Comparison of ENCODE assay signal across 8 mouse cellular contexts in the genomic region with DNA sequence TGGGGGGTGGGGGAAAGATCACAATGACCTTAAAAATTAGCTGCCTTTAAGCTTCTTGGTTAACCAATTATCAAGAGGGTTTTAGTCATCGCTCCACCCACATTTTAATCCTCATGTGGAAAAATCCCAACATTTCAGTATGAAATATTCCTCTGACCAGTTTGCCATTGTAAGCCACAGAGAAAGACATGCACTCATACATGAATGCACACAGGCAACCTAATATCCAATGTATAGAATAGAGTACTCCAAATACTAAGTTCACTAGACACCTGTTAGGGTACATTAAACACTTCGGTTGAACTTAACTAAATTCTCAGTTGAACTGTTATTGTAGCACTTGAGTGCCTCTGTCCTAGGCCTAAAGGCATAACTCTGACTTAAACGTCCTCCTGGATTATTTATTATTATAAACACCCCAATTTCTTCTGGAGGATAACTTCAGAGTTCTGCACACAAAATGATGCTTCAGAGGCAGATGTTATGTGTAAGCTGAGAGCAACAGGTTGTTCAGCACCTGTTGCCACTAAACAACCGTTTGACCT. TPM values are rescaled to one million over a fixed set of nuclear protein-coding genes. Genes with fewer than 3 reads are reported as not detected.
A peak's percentile ranks its signal among the peaks of the same experiment; 100 is the strongest.
DNase-seq lines count a peak whose midpoint lies in the region; ATAC-seq and TF ChIP-seq lines count a peak whose summit lies in the region.

No protein-coding gene starts in this region.

- H3K79me2 ChIP-seq in CH12.LX (replicated peaks; ENCODE audit: control insufficient read depth, extremely low read depth, insufficient read depth, poor library complexity, severe bottlenecking): peaks cover 58% of the 10 kb centered on the region

- peak overlapping the region; percentile 88 for H3K4me3 ChIP-seq in heart, embryonic 12.5 days
- peak overlapping the region; percentile 68 to 77 (median 72) for H3K4me3 ChIP-seq in CH12.LX (replicated peaks in 1 of 3; ENCODE audit: low read depth in 2 of 3, low read length in 2 of 3, poor library complexity in 1 of 3)
- peak overlapping the region; percentile 85; the same call in 1 of the 2 replicates for H3K4me3 ChIP-seq in hindbrain, embryonic 11.5 days (ENCODE audit: low read depth, low read length)
- peak overlapping the region; percentile 85 for H3K4me3 ChIP-seq in liver, postnatal 0 days (ENCODE audit: low read depth, low read length)

- no peak for DNase-seq in heart, postnatal 4 days
- DNase-seq in CH12.LX (ENCODE audit: extremely low read depth): no peak
- DNase-seq in hindbrain, embryonic 11.5 days (ENCODE audit: low spot score): no peak
- DNase-seq in liver, postnatal 0 days: no peak
- DNase-seq in frontal cortex, postnatal 10 days (ENCODE audit: low spot score in 2 of 2): no peak
- no peak for DNase-seq in layer of hippocampus, adult 9-10 months (ENCODE audit: low spot score)
- DNase-seq in adrenal gland, postnatal 25 days: no peak

- no peak for ATAC-seq in heart, embryonic 12.5 days (ENCODE audit: insufficient number of reproducible peaks, low FRiP score)
- ATAC-seq in hindbrain, embryonic 11.5 days (ENCODE audit: low FRiP score): no peak
- no peak for ATAC-seq in liver, postnatal 0 days

- TF ChIP-seq EP300 in CH12.LX (IDR thresholded peaks at IDR 0.05; ENCODE audit: low read length): no peak
- TF ChIP-seq EP300 in liver, postnatal 0 days (IDR thresholded peaks at IDR 0.05; ENCODE audit: low read depth): no peak

- TF ChIP-seq RAD21 in CH12.LX (IDR thresholded peaks at IDR 0.05; ENCODE audit: low read depth, low read length): no peak

- H3K4me1 ChIP-seq in heart, embryonic 12.5 days (replicated peaks): peaks cover 63% of the 10 kb centered on the region
- peaks cover 25 to 64% of the 10 kb centered on the region in 2 experiments for H3K4me1 ChIP-seq in CH12.LX (ENCODE audit: control insufficient read depth in 1 of 2, insufficient read depth in 2 of 2)
- H3K4me1 ChIP-seq in hindbrain, embryonic 11.5 days (replicated peaks; ENCODE audit: control insufficient read depth, insufficient read depth, low read length): no peaks in the 10 kb centered on the region; the same call in 1 of the 2 replicates
- peaks cover 56% of the 10 kb centered on the region for H3K4me1 ChIP-seq in liver, postnatal 0 days (ENCODE audit: insufficient read depth)

- no peak for TF ChIP-seq POLR2A in CH12.LX (IDR thresholded peaks at IDR 0.05; ENCODE audit: low read depth, low read length)

- no peaks in the 10 kb centered on the region for H3K27me3 ChIP-seq in heart, embryonic 12.5 days (replicated peaks)
- no peaks in the 10 kb centered on the region for H3K27me3 ChIP-seq in CH12.LX (replicated peaks)
- H3K27me3 ChIP-seq in hindbrain, embryonic 11.5 days (ENCODE audit: control insufficient read depth, insufficient read depth, low read length): no peaks in the 10 kb centered on the region
- H3K27me3 ChIP-seq in liver, postnatal 0 days (ENCODE audit: insufficient read depth, low read length): 0 out of 2 replicates have a peak, but pooled peaks cover 6% of the 10 kb centered on the region

- peak overlapping the region; percentile 97 for H3K27ac ChIP-seq in heart, embryonic 12.5 days (ENCODE audit: poor library complexity, severe bottlenecking)
- H3K27ac ChIP-seq in CH12.LX (ENCODE audit: insufficient read depth, low read depth): no peak overlapping the region
- no peak overlapping the region for H3K27ac ChIP-seq in hindbrain, embryonic 11.5 days (ENCODE audit: low read depth, low read length)
- H3K27ac ChIP-seq in liver, postnatal 0 days (ENCODE audit: low read depth): no peak overlapping the region

- no peak for TF ChIP-seq CTCF in CH12.LX (conservative IDR thresholded peaks at IDR 0.05 in 1 of 2, IDR thresholded peaks at IDR 0.05 in 1 of 2; ENCODE audit: low read depth in 2 of 2, low read length in 2 of 2)
- no peak for TF ChIP-seq CTCF in liver, postnatal 0 days (IDR thresholded peaks at IDR 0.05; ENCODE audit: low read depth)

- dilution Hi-C loops in CH12.LX (cut with MboI; ENCODE audit: extremely low pct_ligation_motif_present, extremely low pct_unique_long_range_greater_than_20kb, low sequenced_read_pairs): no loop called here

- no peaks in the 10 kb centered on the region for H3K9me3 ChIP-seq in heart, embryonic 12.5 days (replicated peaks)
- no peaks in the 10 kb centered on the region for H3K9me3 ChIP-seq in CH12.LX (replicated peaks; ENCODE audit: low read length)
- H3K9me3 ChIP-seq in hindbrain, embryonic 11.5 days (ENCODE audit: control insufficient read depth, low read length): no peaks in the 10 kb centered on the region
- no peaks in the 10 kb centered on the region for H3K9me3 ChIP-seq in liver, postnatal 0 days (ENCODE audit: low read length)

- peak overlapping the region; percentile 95 for H3K9ac ChIP-seq in heart, embryonic 12.5 days
- H3K9ac ChIP-seq in CH12.LX (ENCODE audit: insufficient read depth, low read depth): peak overlapping the region; percentile 88
- H3K9ac ChIP-seq in hindbrain, embryonic 11.5 days (ENCODE audit: low read depth, low read length): no peak overlapping the region
- H3K9ac ChIP-seq in liver, postnatal 0 days (replicated peaks): peak overlapping the region; percentile 92; the same call in 1 of the 2 replicates

- H3K4me2 ChIP-seq in heart, embryonic 12.5 days: peak overlapping the region; percentile 68
- peak overlapping the region; percentile 82 for H3K4me2 ChIP-seq in CH12.LX (ENCODE audit: insufficient read depth, low read depth, poor library complexity, severe bottlenecking)
- peak overlapping the region; percentile 75 for H3K4me2 ChIP-seq in hindbrain, embryonic 11.5 days (replicated peaks; ENCODE audit: low read depth, low read length)
- H3K4me2 ChIP-seq in liver, postnatal 0 days (ENCODE audit: low read depth, low read length): peak overlapping the region; percentile 99

- no peaks in the 10 kb centered on the region for H3K36me3 ChIP-seq in heart, embryonic 12.5 days
- H3K36me3 ChIP-seq in CH12.LX (replicated peaks in 1 of 2; ENCODE audit: control insufficient read depth in 1 of 2, insufficient read depth in 1 of 2, low read length in 1 of 2): no peaks in the 10 kb centered on the region
- no peaks in the 10 kb centered on the region for H3K36me3 ChIP-seq in hindbrain, embryonic 11.5 days (ENCODE audit: control insufficient read depth, insufficient read depth, low read length)
- H3K36me3 ChIP-seq in liver, postnatal 0 days (replicated peaks; ENCODE audit: insufficient read depth, low read length): no peaks in the 10 kb centered on the region

- in situ Hi-C loops in CH12.LX (cut with MboI; ENCODE audit: low pct_ligation_motif_present, low pct_unique_long_range_greater_than_20kb, low sequenced_read_pairs): no loop called here

- 47% methylated on average over 4 of the region's 4 CpGs for WGBS in heart, embryonic 12.5 days
- WGBS in hindbrain, embryonic 11.5 days: 82% methylated on average over 4 of the region's 4 CpGs
- WGBS in liver, postnatal 0 days (ENCODE audit: insufficient replicate concordance): 72% methylated on average over 4 of the region's 4 CpGs

TF ChIP-seq in CH12.LX, 34 proteins besides CTCF, POLR2A, EP300 and RAD21:
- TF ChIP-seq MXI1 (IDR thresholded peaks at IDR 0.05; ENCODE audit: low read depth, low read length) (no peak), CHD2 (IDR thresholded peaks at IDR 0.05; ENCODE audit: low read length) (no peak)

RNA-seq across cellular contexts. Expression of a gene that starts 1.9 kb away (rescaled TPM):
- polyA plus RNA-seq in heart, embryonic 12.5 days (2016; fragmentation: Nextera tagmentation; extraction: Ambion mirVana): 277 and 294 TPM in 2 replicates
- 1,000 to 10,000 TPM; 1,042 to 1,100 TPM for total RNA-seq in heart, postnatal 4 days (2021)
- total RNA-seq in CH12.LX (2012; rRNA removed) (219 and 243 TPM in 2 replicates), CH12.LX (2014; rRNA removed) (206 and 215 TPM in 2 replicates)
- polyA plus RNA-seq in CH12.LX (2012; ENCODE audit: insufficient read length, low read depth): 263 and 337 TPM in 2 replicates
- polyA plus RNA-seq in hindbrain, embryonic 11.5 days (2014; fragmentation: Nextera tagmentation; extraction: Ambion mirVana): 89.9 and 93.0 TPM in 2 replicates
- polyA plus RNA-seq in liver, postnatal 0 days (2015; fragmentation: Nextera tagmentation; extraction: Ambion mirVana): 39.3 and 40.8 TPM in 2 replicates
- total RNA-seq in adrenal gland, postnatal 25 days (2021): 768 and 861 TPM in 2 replicates
